Mouse (Mus musculus) c-Kit-positive CD71-positive TER-119-positive erythroid progenitor cells, embryonic 14.5 days (primary cell): ENCODE data around the gene Kctd17.

Experiments used
- DNase-seq: peaks from one replicate; pipeline ENCODE4 v3.0.0-alpha.2; 2013; ENCODE audit warnings: low spot score

Kctd17 gene

GRCm38 (mm10) chr15:78447746-78448535 lies 19.6 kb downstream of the Kctd17 start:
- DNase-seq = peak; percentile 90

DNA sequence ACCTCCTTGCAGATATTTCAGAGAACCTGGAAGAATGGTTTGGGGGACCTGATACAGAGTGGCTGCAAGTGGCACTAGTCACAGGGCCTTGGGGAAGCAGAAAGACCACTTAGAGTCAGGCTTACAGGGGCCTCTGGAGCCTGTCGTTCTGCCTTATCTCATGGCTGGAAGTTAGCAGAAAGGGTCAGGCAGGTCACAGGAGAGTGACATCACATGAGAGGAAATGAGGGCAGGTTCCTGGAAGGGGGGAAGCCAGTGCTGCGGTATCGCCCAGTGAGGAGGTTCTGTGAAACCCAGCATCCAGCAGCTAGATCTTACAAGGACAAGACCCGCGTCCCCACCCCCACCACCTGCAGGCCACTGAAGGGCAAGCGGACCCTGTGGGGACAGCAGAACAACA lies 20.8 kb downstream of the Kctd17 start:
- DNase-seq = no peak

DNA sequence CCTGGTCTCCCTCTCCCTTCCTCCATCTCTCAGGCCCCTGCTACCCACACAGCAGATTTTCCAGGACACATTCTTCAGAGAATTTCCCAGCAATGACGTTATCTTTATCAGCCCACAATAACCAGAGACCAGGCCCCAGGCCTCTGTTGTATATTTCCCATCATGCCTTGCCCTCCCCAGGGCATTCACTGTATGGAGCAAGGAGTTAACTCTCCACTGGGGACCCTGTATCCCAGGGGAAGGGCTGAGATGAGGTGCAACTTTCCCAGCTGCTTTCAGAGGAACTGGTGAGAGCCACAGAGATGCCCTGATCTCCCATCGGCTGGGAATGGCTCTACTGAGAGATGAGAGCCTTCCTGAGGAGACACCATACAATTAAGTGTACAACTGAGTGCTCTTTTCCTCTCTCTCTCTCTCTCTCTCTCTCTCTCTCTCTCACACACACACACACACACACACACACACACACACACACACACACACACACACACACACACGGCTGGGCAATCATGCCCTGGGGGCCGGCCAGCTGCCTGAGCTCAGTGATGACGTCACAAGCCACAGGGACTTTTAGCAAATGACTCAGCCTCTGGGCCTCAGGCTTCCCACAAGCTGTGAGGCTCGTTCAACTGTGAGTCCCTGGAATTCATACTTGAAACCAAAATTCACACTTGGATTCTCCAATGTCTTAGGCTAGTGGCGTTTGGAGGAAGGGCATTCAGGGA lies 21.5 kb downstream of the Kctd17 start:
- DNase-seq = peak; percentile 64

DNA sequence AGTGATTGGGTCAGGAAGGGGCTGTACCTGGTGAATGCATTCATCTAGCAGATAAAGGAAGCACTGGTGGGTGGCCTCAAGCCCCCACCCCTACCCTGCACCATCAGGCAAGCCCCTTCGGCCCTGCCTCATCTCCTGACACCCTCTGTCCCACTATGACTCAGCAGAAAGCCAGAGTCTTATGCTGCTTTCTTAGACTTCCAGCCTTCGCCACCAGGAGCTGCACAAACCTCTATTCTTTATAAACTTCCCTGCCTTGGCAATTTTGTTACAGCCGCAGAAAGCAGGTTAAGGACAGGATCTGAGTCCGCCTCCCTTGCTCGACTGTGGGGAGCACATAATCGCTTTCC lies 22.0 kb downstream of the Kctd17 start:
- DNase-seq = peak; percentile 25

DNA sequence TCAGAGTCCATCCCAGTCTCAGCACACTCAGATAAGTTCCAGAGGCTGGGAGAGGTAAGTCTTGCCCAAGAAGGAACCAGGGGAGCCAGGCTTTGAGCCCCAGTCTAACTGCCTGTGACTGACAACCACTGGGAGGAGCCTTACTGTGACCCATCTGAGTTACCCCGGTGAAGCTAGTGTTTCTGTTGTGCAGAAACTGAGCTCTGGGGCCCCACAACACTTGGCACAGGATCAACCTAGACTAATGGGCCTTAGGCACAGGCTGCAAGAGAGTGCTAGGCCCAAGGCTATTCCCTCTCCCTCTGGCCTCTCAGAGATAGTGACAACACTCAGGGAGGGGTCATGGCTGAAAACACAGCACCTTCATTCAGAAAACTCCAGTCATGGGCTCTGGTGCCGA lies 22.8 kb downstream of the Kctd17 start:
- DNase-seq = no peak

DNA sequence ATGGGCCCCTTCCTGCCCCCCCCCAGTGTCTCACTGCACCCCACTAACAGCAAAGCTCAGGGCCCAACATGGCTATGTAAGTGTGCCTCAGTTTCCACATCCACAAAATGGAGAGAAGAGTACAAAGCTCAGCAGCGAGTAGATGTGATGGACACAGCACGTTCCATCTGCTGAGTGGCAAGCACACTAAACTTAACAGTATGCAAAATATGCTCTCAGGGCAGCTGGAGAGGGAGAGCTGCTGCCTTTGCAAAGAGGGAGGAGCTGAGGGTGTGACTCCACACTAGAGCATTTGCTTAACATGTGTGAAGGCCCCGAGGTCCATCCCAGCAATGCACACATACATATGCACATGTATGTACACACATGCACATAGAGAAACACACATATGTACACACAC lies 24.6 kb downstream of the Kctd17 start:
- no peak for DNase-seq

GRCm38 (mm10) chr15:78455168-78455567 lies 26.8 kb downstream of the Kctd17 start:
- no peak for DNase-seq

DNA sequence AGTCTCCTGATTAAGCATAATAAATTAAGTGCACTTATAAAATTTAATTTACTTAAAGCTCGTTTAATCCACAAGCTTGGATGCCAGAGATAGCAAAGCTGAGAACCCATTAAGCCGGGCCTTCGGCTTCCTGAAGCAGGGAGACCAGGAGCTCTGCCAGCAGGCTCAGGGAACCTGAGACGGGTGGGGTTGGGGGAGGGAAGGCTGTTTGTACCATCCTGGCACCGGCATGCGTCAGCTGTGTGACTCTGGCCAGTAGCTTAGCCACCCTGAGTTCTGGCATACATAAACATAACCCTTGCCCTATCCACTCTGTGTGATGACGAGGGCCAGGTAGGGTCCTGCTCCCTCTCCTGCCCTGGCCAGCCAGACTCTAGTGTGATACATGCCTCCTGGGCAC lies 27.7 kb downstream of the Kctd17 start:
- no peak for DNase-seq

DNA sequence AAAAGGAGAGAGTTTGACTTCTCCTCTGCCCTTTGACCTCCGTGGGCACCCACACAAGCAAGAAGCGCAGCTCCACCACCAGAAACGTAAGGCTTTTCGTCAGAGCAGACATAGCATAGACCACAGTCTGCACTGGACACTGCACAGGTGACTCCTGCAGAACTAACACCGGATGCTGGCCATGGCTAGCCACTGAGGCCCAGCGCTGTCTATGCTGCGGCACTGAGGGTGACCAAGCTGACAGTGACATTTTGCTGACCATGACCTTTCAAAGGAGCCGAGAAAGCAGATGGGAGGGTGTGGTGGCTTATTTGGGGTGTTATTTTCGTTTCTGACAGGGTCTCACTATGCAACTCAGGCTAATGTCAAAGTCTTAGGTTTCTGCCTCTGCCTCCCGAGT lies 28.8 kb downstream of the Kctd17 start:
- no peak for DNase-seq

- DNase-seq = no peak
These were observed 34.6 kb downstream of the Kctd17 start for GRCm38 (mm10) chr15:78462981-78463380.

- DNase-seq = no peak
These were observed 38.4 kb downstream of the Kctd17 start for GRCm38 (mm10) chr15:78466809-78467208.

DNA sequence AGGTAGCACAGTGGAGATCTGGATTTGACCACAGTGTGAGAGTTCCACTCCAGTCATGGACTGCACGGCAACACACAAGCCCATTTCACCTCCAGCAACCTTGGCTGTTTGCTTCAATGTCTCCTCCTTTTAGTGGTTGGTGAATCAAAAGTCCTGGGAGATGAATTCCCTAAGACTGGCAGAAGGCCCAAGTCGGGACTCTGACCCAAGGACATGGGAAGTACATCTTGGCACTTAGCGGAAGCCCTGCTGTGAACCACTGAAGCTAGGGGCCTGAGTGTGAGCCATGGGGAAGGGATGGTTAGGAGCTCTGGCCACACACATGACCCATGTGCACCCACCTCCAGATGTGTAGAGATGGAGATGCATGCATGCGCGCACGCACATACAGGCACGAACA lies 39.2 kb downstream of the Kctd17 start:
- no peak for DNase-seq

- no peak for DNase-seq
These were observed 40.1 kb downstream of the Kctd17 start, which contains the start of gene Tmprss6 for GRCm38 (mm10) chr15:78468379-78468937. Gene Tmprss6, minus strand, starts transcription at chr15:78468634.

- DNase-seq = no peak
These were observed 42.3 kb downstream of the Kctd17 start for GRCm38 (mm10) chr15:78470495-78471276.

DNA sequence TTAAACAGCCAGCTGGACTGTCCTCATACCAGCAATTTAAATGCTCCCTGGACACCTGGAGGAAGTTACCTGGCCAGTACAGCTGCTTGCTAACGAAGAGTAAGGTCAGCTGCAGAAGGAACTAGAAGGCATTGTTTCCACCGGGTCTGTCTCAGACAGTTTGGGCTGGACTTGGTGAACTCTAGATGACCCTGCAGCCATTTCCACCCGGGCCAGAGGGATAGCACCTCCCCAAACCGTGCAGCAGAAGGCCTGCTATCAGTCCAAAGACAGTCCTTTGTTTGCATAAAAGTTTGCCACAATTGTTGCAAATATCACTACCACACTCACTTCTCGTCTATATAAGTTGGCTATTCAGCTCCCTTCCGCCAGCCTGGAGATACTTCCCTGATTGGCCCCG lies 43.5 kb downstream of the Kctd17 start:
- DNase-seq = no peak

- no peak for DNase-seq
These were observed 45.1 kb downstream of the Kctd17 start for GRCm38 (mm10) chr15:78473442-78473841.

DNA sequence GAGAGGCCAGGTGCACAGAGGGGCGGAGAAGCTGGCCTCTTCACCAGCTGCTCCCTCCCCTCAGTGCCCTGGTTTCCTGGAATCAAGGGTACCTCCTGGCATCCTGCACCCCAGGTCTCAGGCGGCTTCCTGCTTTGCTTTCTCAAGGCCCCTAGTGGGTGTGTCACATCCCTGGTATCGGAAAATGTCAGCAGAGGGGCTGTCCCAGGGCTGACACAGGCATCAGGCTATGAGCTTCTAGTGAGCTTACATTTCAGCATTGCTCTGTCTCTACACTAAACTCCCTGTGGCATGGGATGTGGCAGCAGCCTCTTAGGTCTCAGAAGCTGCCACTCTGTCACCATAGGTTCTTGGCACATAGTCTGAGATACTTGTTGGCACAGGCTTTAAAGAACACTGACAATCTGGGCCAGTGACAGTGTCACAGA lies 47.3 kb downstream of the Kctd17 start:
- no peak for DNase-seq

GRCm38 (mm10) chr15:78476878-78477277 lies 48.5 kb downstream of the Kctd17 start:
- DNase-seq = no peak

GRCm38 (mm10) chr15:78478073-78478472 lies 49.7 kb downstream of the Kctd17 start:
- DNase-seq = no peak

DNA sequence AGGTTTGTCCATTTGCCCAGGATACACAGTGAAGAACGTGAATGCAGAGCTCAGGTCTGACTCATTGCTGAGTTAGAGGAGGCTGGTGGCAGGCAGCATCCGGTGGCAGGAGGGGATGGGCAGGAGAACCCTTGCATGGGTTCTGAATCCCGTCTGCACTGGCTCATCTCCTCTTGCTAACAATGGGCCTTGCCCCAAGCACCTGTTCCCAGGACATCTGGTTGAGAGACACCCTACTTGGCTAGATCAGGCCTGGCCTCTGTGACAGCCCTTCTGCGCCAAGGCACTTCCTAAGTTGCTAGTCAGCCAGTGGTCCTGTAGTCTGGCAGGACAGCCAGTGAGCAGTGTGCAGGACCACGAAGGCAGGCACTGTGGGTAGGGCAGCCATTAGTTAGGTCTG lies 51.1 kb downstream of the Kctd17 start:
- no peak for DNase-seq

- DNase-seq = peak; percentile 11
These were observed 51.7 kb downstream of the Kctd17 start for GRCm38 (mm10) chr15:78480111-78480510.

- no peak for DNase-seq
These were observed 52.6 kb downstream of the Kctd17 start for GRCm38 (mm10) chr15:78480991-78481390.
